Mouse (Mus musculus): ENCODE data around the gene Rnf151.

DNA sequence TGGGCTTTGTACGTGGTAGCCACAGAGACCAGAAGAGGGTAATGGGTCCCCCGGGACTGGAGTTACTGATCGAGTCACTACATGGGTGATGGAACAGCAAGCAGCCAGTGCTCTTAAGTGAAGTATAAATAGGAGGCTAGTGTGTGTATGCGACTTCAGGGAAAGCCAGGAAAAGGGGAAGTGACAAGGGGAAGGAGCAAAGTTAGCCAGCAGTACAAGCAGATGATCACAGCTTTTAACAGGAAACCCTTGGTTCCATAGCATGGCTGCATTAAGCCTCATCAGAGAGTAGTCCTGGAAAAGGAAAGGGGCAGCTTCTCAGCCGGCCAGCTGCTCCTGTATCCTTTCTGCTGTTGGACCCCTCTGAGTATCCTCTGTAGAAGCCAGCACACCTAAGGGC lies 25.5 kb downstream of the Rnf151 start:
- TF ChIP-seq CTCF (conservative IDR thresholded peaks at IDR 0.05; ENCODE audit: low read length), result no peak
- no peak for TF ChIP-seq NANOG (IDR thresholded peaks at IDR 0.05; ENCODE audit: borderline replicate concordance, low read length)
